Mouse (Mus musculus): Measurements from ENCODE around the gene Duox1. TPM values are rescaled to one million over a fixed set of nuclear protein-coding genes. Genes with fewer than 3 reads are reported as not detected.
A peak's percentile ranks its signal among the peaks of the same experiment; 100 is the strongest.

Gene Duox1
- total RNA-seq, 1 experiment = 0.76 TPM

DNA sequence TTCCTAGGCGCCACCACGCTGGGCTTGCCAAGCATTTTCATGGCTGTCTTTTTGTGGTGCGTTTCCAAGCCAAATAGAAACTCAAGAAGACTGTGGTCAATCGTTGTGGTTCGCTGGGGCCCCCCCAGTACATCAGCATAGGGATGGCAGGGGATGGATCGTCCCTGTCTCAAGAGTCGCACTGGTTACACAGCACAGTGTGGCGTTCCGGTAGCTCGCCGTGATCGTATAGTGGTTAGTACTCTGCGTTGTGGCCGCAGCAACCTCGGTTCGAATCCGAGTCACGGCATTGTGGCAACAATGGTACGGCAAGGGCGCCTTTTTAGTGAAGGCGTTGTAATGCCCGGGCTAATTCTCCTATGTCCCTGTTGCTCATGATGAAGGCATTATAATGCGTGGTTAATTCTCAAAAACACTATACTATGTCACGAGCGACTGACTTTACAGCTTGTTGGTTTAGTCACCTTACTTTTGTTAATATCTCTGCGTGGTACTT is 62.3 kb downstream of the Duox1 start:
- TF ChIP-seq MAFK (IDR thresholded peaks at IDR 0.05; ENCODE audit: insufficient read depth, low read depth, low read length) (peak; percentile 74), CHD2 (IDR thresholded peaks at IDR 0.05; ENCODE audit: low read depth, low read length) (no peak)
- Histone ChIP-seq H3K9me3 (ENCODE audit: control insufficient read depth, insufficient read depth, low read depth, low read length) (no peaks in the 10 kb centered on the region), H3K4me1 (ENCODE audit: control insufficient read depth in 2 of 2, insufficient read depth in 2 of 2, low read length in 2 of 2, poor library complexity in 1 of 2) (0 out of 4 replicates have a peak, but pooled peaks cover 0 to 3% of the 10 kb centered on the region in 2 experiments), H3K9ac (ENCODE audit: insufficient read depth, low read depth, low read length, poor library complexity, severe bottlenecking) (peak overlapping the region; percentile 78), H3K4me3 (ENCODE audit: insufficient read depth in 1 of 2, low read depth in 1 of 2, low read length in 2 of 2, poor library complexity in 1 of 2, severe bottlenecking in 1 of 2) (peak overlapping the region; percentile 71 to 77), H3K36me3 (ENCODE audit: control insufficient read depth, insufficient read depth, low read length, poor library complexity, severe bottlenecking) (no peaks in the 10 kb centered on the region), H3K27ac (ENCODE audit: insufficient read depth, low read depth, low read length, poor library complexity, severe bottlenecking) (peak overlapping the region; percentile 14; the same call in 1 of the 2 replicates)
- in situ Hi-C loops (cut with MboI; ENCODE audit: low sequenced_read_pairs in 2 of 2, unreplicated experiment in 2 of 2) = no loop called here
- no peak for DNase-seq (ENCODE audit: low read depth, low spot score)

DNA sequence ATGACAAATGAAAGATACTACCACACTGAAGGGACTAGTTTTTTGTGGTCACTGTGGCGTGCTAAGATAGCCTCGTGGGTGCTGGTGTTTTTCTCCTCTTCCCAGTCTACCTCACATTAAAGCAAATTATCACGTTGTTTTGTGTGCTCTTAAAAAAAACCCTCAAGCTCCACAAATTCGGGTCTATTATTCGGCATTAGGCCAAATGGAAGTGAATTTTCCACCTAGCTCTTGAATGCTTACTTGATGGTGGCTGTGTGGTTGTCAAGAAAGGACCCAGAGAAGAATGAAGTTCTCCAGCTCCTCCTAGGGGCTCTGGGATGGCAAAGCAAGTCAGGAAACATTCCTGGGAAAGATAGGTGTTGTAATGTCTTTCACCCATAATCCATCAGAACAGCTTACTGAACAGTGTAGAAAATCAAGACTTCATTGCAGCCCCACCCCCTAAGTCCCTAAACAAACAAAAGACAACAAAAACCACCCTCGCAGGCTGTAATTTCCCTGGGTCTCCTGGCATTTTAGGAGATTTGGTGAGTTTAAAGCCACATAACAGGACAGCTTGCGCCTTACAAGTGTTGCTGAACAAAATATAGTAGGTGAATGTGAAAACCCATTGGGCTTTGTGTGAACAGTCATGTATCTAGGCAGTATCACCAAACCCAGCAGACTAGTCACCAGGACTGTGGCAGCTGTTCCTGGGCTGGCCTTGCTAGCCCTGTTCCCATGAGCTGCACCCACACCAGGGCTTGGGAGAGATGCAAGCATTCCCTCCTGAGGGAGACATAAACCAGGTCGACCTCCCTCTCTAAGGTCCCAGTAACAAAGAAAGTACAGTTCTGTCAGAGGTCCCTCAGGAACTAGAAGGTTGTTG is 63.2 kb downstream of the Duox1 start:
- Histone ChIP-seq H3K9ac (ENCODE audit: insufficient read depth, low read depth, low read length, poor library complexity, severe bottlenecking) (no peak overlapping the region), H3K9me3 (ENCODE audit: control insufficient read depth, insufficient read depth, low read depth, low read length) (no peaks in the 10 kb centered on the region), H3K27ac (ENCODE audit: insufficient read depth, low read depth, low read length, poor library complexity, severe bottlenecking) (no peak overlapping the region), H3K36me3 (ENCODE audit: control insufficient read depth, insufficient read depth, low read length, poor library complexity, severe bottlenecking) (no peaks in the 10 kb centered on the region), H3K4me3 (ENCODE audit: insufficient read depth in 1 of 2, low read depth in 1 of 2, low read length in 2 of 2, poor library complexity in 1 of 2, severe bottlenecking in 1 of 2) (peak overlapping the region; percentile 8 to 62; a peak in 3 of 4 replicates), H3K4me1 (ENCODE audit: control insufficient read depth in 2 of 2, insufficient read depth in 2 of 2, low read length in 2 of 2, poor library complexity in 1 of 2) (0 out of 4 replicates have a peak, but pooled peaks cover 0 to 3% of the 10 kb centered on the region in 2 experiments)
- no peak; the same call in 1 of the 2 replicates for TF ChIP-seq HCFC1 (IDR thresholded peaks at IDR 0.05; ENCODE audit: borderline replicate concordance, insufficient read depth, low read length)
- no peak for TF ChIP-seq ZNF384 (IDR thresholded peaks at IDR 0.05; ENCODE audit: low read depth, low read length)
- peak; percentile 58; the same call in 1 of the 2 replicates for TF ChIP-seq ZC3H11A (IDR thresholded peaks at IDR 0.05; ENCODE audit: borderline replicate concordance, low read depth, low read length)
- in situ Hi-C loops (cut with MboI; ENCODE audit: low sequenced_read_pairs in 2 of 2, unreplicated experiment in 2 of 2) = no loop called here
- peak; percentile 69 for DNase-seq (ENCODE audit: low read depth, low spot score)

DNA sequence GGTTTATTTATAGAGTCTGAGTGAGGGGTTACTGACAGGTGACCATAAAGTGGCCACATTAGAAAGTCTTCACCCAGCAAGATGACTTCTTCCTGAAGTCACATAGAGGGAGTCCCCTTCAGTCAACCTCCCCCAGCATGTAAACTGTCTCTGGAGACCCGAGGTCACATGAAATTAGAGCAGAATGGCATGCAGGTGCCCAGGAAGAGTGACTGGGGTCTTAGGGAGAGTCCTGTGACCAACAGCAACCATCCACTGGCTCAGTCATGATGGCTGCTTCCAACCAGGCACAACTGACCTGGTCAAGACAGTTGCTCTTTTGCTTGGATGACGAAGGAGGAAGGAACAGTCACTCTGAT is 63.8 kb downstream of the Duox1 start:
- in situ Hi-C loops (cut with MboI; ENCODE audit: low sequenced_read_pairs in 2 of 2, unreplicated experiment in 2 of 2) = no loop called here
- DNase-seq (ENCODE audit: low read depth, low spot score) = no peak
- Histone ChIP-seq H3K4me3 (ENCODE audit: insufficient read depth in 1 of 2, low read depth in 1 of 2, low read length in 2 of 2, poor library complexity in 1 of 2, severe bottlenecking in 1 of 2) (no peak overlapping the region), H3K27ac (ENCODE audit: insufficient read depth, low read depth, low read length, poor library complexity, severe bottlenecking) (no peak overlapping the region), H3K36me3 (ENCODE audit: control insufficient read depth, insufficient read depth, low read length, poor library complexity, severe bottlenecking) (no peaks in the 10 kb centered on the region), H3K9ac (ENCODE audit: insufficient read depth, low read depth, low read length, poor library complexity, severe bottlenecking) (no peak overlapping the region), H3K9me3 (ENCODE audit: control insufficient read depth, insufficient read depth, low read depth, low read length) (no peaks in the 10 kb centered on the region), H3K4me1 (ENCODE audit: control insufficient read depth in 2 of 2, insufficient read depth in 2 of 2, low read length in 2 of 2, poor library complexity in 1 of 2) (0 out of 4 replicates have a peak, but pooled peaks cover 0 to 3% of the 10 kb centered on the region in 2 experiments)
- TF ChIP-seq ZNF384 (IDR thresholded peaks at IDR 0.05; ENCODE audit: low read depth, low read length) (no peak), ZC3H11A (IDR thresholded peaks at IDR 0.05; ENCODE audit: borderline replicate concordance, low read depth, low read length) (no peak), HCFC1 (IDR thresholded peaks at IDR 0.05; ENCODE audit: borderline replicate concordance, insufficient read depth, low read length) (no peak), CHD2 (IDR thresholded peaks at IDR 0.05; ENCODE audit: low read depth, low read length) (no peak), MAFK (IDR thresholded peaks at IDR 0.05; ENCODE audit: insufficient read depth, low read depth, low read length) (no peak)

GRCm38 (mm10) chr2:122380768-122381311 is 65.4 kb downstream of the Duox1 start:
- no peak overlapping the region for H3K27ac ChIP-seq (ENCODE audit: insufficient read depth, low read depth, low read length, poor library complexity, severe bottlenecking)
- peak; percentile 78 for DNase-seq (ENCODE audit: low read depth, low spot score)
- H3K4me3 ChIP-seq (ENCODE audit: insufficient read depth in 1 of 2, low read depth in 1 of 2, low read length in 2 of 2, poor library complexity in 1 of 2, severe bottlenecking in 1 of 2) = peak overlapping the region in 1 of 2 experiments; percentile 48; a peak in 2 of 4 replicates
- in situ Hi-C loops (cut with MboI; ENCODE audit: low sequenced_read_pairs in 2 of 2, unreplicated experiment in 2 of 2) = no loop called here
- no peak for TF ChIP-seq MAFK (IDR thresholded peaks at IDR 0.05; ENCODE audit: insufficient read depth, low read depth, low read length)
- TF ChIP-seq HCFC1 (IDR thresholded peaks at IDR 0.05; ENCODE audit: borderline replicate concordance, insufficient read depth, low read length) = no peak
- no peak for TF ChIP-seq CHD2 (IDR thresholded peaks at IDR 0.05; ENCODE audit: low read depth, low read length)
- peak; percentile 73 for TF ChIP-seq ZC3H11A (IDR thresholded peaks at IDR 0.05; ENCODE audit: borderline replicate concordance, low read depth, low read length)
- peak; percentile 96 for TF ChIP-seq ZNF384 (IDR thresholded peaks at IDR 0.05; ENCODE audit: low read depth, low read length)
- 0 out of 4 replicates have a peak, but pooled peaks cover 0 to 3% of the 10 kb centered on the region in 2 experiments for H3K4me1 ChIP-seq (ENCODE audit: control insufficient read depth in 2 of 2, insufficient read depth in 2 of 2, low read length in 2 of 2, poor library complexity in 1 of 2)
- H3K9ac ChIP-seq (ENCODE audit: insufficient read depth, low read depth, low read length, poor library complexity, severe bottlenecking) = no peak overlapping the region
- no peaks in the 10 kb centered on the region for H3K9me3 ChIP-seq (ENCODE audit: control insufficient read depth, insufficient read depth, low read depth, low read length)
- H3K36me3 ChIP-seq (ENCODE audit: control insufficient read depth, insufficient read depth, low read length, poor library complexity, severe bottlenecking) = no peaks in the 10 kb centered on the region
